Mouse (Mus musculus) embryonic facial prominence, embryonic 13.5 days (tissue): Measurements from ENCODE around the gene Mroh8. TPM values are rescaled to one million over a fixed set of nuclear protein-coding genes. Genes with fewer than 3 reads are reported as not detected.

Source experiments
- polyA plus RNA-seq: library from polyadenylated mRNA; unstranded; fragments of >200 nt; fragmentation: Nextera tagmentation; extraction: Ambion mirVana; gene quantifications from 2 replicates; pipeline ENCODE4 v1.2.1, GENCODE M21; 2015

Mroh8 gene
- polyA plus RNA-seq, 1 experiment from 2014 or later = 0.69 TPM

Other genes starting within 250 kb of the Mroh8 start
- gene Soga1, start 200.3 kb downstream of the Mroh8 start, polyA plus RNA-seq = 4.6 and 7.1 TPM in 2 replicates
- gene Tldc2, start 192.5 kb downstream of the Mroh8 start, polyA plus RNA-seq = not detected in 2 replicates
- gene Samhd1, start 144.3 kb downstream of the Mroh8 start, polyA plus RNA-seq = 22.7 and 29.3 TPM in 2 replicates
- 23.7 and 26.4 TPM in 2 replicates for gene Rbl1, start 75.0 kb downstream of the Mroh8 start, polyA plus RNA-seq
- gene Rpn2, start 532 bp downstream of the Mroh8 start, polyA plus RNA-seq = 275 and 283 TPM in 2 replicates
- gene Ghrh, start 68.0 kb upstream of the Mroh8 start, polyA plus RNA-seq = 1.3 TPM in 1 of 2 replicates, not detected in the other
- gene Manbal, start 88.0 kb upstream of the Mroh8 start, polyA plus RNA-seq = 80.6 and 90.9 TPM in 2 replicates
- gene Src, start 138.9 kb upstream of the Mroh8 start, polyA plus RNA-seq = 21.5 and 22.1 TPM in 2 replicates